Mouse (Mus musculus) adrenal gland, postnatal 25 days (tissue): ENCODE measurements around the gene Pcsk2. TPM values are rescaled to one million over a fixed set of nuclear protein-coding genes. Genes with fewer than 3 reads are reported as not detected.
A peak's percentile ranks its signal among the peaks of the same experiment; 100 is the strongest.

ENCODE experiments used
- DNase-seq: peaks from one replicate; pipeline ENCODE4 v3.0.0; 2021; ENCODE audit warnings: mixed read lengths
- total RNA-seq: library from RNA; stranded (reverse); gene quantifications from 2 replicates; pipeline ENCODE4 v1.2.3, GENCODE M21; 2021

The Pcsk2 gene
- total RNA-seq, 1 experiment from 2014 or later = 5.6 TPM

DNA sequence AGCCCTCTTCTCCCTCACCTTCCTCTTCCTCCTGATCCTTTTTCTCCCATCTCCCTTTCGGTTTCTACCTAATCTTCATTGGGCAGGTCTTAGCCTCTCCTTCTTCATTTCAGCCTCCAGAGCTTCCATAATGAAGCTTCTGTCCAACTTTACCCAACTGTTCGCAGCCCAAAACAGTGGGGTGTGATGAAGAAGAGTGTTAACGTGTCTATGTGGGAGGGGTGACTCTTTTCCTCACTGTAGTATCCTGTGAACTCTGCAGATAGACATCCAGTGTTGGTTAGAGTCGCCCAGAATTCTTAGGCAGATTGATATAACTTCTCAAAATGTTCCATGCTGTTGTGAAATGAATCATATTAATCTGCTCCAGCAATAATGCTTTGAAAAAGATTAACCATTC is 98.4 kb downstream of the Pcsk2 start:
- no peak for DNase-seq

DNA sequence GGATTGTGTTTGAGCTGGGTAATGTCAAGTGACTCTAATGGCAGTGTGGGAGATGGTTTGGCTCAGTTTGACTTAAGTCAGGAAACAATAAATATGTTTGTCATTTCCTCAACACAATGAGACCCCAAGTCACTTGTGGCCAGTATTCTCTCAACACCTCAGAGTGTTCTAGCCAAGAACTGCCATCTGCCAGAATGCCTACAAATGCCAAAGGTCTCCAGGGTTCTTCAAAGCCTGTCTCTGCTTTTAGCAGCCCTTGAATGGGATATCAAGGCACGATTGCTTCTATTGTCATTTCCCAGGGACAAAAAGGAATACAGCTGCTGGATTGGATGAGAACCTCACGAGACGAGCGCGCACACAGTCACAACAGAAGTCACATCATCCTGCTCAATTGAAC is 100.0 kb downstream of the Pcsk2 start:
- no peak for DNase-seq

- DNase-seq = no peak
Observed at GRCm38 (mm10) chr2:143654621-143655020, 108.7 kb downstream of the Pcsk2 start.

GRCm38 (mm10) chr2:143656968-143657367 is 111.0 kb downstream of the Pcsk2 start:
- no peak for DNase-seq

- no peak for DNase-seq
Observed at GRCm38 (mm10) chr2:143666785-143667184, 120.8 kb downstream of the Pcsk2 start.

DNA sequence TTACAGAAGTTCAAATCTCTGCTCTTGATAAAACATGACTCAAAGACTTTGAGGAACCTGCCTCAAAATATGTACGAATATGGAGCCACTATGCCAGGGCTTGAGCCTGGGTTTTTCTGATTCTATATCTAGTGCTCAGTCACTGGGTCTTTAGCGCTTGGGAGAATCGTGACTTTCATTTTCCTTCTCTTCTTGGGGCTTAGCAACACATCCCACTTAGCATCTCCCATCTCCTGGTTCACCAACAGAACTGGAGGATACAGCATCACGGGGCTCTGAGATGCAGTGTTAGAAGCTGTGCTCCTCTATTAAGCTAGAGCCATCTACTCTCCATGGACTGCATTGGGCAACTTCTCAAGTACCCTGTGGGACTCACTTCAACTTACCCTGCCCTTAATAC is 131.9 kb downstream of the Pcsk2 start:
- DNase-seq = no peak

- no peak for DNase-seq
Observed at GRCm38 (mm10) chr2:143679513-143679912, 133.6 kb downstream of the Pcsk2 start.

DNA sequence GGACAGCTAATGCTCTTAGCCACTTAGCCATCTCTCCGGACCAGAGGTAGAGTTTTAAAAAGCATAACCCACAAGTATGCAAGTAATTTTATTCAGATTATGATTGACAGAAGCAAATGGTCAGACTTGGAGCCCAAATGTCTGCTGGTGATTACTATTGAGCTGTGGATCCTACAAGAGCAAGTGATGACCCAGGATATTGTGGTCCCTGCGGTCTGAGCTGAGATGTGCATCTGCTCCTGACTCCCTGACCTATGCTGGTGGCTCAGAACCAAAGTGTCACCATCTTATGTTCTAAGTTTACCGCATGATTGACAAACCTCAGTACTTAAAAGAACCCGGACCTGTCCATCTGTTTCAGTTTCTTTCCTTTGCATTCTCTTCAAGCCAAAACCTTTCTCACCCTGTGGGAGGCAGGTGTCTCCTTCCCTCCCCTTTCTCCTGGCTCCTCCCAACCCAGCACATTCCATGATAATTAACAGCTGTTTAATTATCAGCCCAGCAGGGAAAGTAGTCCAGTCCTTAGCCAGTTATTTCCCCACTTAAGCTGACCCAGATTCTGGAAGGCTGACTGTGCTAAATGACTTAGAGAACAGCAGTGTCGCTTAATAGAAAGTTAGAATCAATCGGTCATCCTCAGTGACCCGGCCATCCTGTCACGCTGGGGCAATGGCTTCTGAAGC is 136.1 kb downstream of the Pcsk2 start:
- no peak for DNase-seq

DNA sequence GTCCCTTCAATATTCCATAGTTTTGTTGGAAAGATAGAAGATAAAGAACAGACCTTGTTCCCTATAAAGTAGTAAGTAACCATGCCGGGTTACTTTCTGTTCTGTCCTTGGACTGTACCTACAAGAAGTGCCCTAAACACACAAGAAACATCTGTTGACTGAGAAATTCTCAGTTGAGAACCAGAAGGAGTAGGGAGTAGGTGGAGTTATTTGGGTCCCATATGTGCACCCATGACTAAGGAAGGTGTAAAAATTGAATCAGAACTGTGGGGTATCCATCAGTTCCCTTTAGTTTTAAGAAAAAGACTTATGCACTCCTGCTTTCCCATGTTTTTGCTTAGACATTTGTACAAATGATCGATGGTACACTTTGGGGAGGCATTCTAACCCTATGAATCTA is 137.6 kb downstream of the Pcsk2 start:
- DNase-seq = no peak

DNA sequence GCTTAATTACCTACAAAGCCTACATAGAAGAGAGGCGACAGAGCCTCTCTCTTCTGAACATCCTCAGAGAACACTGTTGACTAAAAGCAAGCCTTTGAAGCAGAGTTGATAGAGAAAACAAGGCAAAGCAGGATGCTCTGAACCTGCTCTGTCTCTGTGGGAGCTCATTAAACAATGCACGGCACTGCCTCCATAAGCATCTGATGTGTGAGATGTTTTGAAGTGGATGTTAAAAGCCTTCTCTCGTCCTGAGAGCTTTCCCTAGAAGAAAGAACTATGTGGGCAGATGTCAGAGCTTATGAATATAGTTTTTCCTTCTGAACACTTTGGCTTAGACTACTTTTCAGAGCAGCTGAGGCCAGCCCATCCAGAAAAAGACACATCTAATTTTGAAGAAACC is 145.3 kb downstream of the Pcsk2 start:
- DNase-seq = no peak

- no peak for DNase-seq
Observed at GRCm38 (mm10) chr2:143696026-143696557, 150.1 kb downstream of the Pcsk2 start.

GRCm38 (mm10) chr2:143696704-143697103 is 150.7 kb downstream of the Pcsk2 start:
- DNase-seq = no peak

DNA sequence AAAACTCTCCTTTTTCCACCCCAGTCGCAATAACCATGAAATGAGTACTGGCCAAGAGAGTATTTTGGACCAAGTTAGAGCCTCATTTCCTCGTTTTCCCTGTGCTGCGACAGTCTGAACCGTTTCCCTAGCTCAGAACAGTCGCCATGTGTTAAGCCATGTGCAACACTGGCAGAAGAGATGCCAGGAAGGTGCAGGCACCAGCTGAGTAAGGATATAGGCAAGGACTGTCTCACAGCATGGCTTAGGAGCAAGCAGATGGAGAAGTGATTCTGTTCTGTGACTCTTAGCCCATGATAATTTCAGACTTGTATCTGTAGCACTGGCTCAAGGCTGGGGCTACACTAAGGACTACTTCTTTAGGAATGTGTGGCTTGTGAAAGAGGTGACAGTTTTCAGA is 155.2 kb downstream of the Pcsk2 start:
- DNase-seq = no peak

DNA sequence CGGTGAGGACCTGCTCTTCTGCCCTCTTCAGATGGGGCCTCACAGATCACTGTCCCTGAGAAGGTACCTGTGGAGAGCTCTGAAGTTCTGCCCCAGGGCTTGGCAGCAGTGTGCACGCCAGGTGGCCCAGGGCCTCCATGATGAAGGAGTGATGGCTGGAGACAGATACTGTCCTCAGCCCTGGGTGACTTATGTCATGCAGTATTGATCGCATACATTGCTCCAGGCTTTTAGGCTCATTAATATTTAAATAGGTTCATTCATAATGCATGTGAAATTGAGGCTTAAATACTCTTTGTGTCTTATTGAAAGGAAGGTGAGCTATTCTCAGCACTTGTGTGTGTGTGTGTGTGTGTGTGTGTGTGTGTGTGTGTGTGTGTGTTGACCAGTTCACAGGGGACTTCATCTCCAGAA is 157.0 kb downstream of the Pcsk2 start:
- DNase-seq = no peak

GRCm38 (mm10) chr2:143708205-143708604 is 162.2 kb downstream of the Pcsk2 start:
- DNase-seq = no peak

- DNase-seq = no peak
Observed at GRCm38 (mm10) chr2:143709249-143709648, 163.3 kb downstream of the Pcsk2 start.

- no peak for DNase-seq
Observed at GRCm38 (mm10) chr2:143709979-143710378, 164.0 kb downstream of the Pcsk2 start.

GRCm38 (mm10) chr2:143711886-143712285 is 165.9 kb downstream of the Pcsk2 start:
- no peak for DNase-seq

- DNase-seq = no peak
Observed at GRCm38 (mm10) chr2:143712901-143713300, 166.9 kb downstream of the Pcsk2 start.

- no peak for DNase-seq
Observed at GRCm38 (mm10) chr2:143713902-143714301, 167.9 kb downstream of the Pcsk2 start.

DNA sequence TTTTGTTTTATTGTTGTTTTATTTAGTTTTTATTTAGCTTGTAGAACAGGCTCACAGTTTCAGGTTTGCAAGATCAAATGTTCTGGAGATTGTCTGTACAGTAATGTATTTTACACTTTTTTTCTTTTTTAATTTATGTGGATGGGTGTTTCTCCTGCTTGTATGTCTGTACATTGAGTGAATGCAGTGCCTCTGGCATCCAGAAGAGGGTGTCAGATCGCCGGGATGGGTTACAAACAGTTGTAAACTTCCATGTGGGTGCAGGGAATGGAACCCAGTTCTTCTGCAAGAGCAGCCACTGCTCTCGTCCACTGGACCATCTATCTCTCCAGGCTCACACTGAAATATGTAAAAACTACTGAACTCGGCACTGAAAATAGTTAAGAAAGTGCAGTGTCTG is 169.2 kb downstream of the Pcsk2 start:
- DNase-seq = no peak

DNA sequence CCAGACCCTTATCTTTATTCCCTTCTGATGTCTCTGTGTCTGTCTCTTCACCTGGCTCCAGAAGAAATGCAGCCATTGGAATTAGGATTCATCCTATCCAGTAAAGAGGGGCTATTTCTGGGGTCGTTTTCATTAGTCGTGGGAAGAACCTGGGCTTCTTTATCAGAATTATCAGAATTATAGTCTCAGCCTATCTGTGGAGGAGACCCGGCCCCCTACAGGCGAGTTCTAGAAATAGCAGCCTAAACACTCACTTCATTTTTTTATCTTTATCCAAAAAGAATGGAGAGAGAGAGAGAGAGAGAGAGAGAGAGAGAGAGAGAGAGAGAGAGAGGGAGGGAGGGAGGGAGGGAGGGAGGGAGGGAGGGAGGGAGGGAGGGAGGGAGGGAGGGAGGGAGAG is 177.3 kb downstream of the Pcsk2 start:
- no peak for DNase-seq

DNA sequence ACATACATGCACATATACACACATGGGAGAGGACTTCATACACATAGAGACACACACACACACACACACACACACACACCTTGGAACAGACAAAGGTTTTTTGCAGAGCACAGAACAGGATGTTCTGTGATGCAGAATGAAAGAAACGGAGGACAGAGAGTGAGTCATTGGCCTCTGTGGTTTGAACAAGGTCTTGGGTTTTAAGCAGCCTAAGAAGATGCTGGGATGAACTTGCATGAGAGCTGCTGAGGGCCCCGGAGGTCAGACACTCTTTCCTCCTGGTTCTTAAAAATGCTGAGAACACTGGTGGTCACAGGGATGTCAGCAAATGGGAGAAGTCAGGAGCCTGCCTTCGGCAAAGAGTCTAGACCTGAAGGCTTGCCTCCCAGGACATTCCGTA is 178.1 kb downstream of the Pcsk2 start:
- no peak for DNase-seq

DNA sequence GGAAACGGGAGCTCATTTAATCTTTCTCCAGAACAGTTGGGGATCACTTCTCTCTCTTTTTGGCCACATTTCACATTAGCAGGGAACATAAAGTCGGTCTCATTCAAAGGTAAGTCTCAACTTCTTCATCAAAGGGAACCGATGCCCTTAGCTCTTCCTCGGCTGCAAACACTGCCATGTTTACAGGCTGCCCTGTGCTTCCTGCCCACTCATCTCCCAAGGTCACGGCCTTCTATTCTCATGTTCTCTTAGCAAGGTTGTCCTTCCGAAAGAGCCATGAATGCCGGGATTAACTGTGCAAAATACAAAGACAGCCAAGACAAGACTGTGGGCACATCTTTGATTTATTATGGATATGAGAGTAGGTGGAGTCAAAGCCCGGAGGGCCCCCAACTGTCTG is 178.8 kb downstream of the Pcsk2 start:
- DNase-seq = peak; percentile 20

DNA sequence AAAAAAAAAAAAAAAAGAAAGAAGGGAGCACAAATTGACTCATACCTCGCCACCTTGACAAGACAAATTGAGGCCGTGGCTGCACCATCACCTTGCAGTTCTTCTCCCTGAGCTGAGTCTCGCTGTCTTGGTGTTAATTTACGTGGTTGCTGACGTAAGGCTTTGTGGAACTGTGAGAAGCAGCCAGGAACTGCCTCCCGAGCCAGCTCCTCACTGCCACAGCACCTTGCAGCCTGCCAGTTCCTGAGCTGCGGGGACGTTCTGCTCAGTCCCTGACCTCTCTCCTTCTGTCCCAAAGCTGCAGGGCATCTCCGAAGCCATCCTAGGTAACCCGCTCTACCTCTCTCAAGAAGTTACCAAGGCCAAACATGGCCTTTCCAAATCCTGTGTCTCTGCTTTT is 186.5 kb downstream of the Pcsk2 start:
- no peak for DNase-seq
